Mouse (Mus musculus) limb, embryonic 14.5 days (tissue): ENCODE data around the gene Aak1. TPM values are rescaled to one million over a fixed set of nuclear protein-coding genes. Genes with fewer than 3 reads are reported as not detected.

Source experiments
- ATAC-seq: fragments of 200-750 bp; cut with Nextera tagmentation; 2 replicates; pipeline ENCODE4 v1.8.0; 2017; ENCODE audit warnings: low read depth, moderate number of reproducible peaks, moderate TSS enrichment; ENCODE audit not compliant: low FRiP score
- DNase-seq: peaks from one replicate; pipeline ENCODE4 v3.0.0-alpha.2; 2015; ENCODE audit warnings: low spot score
- H3K27ac ChIP-seq: fragments of 300-500 bp; sonication (generic); replicated peaks from 2 replicates; pipeline ENCODE4 v1.5.1; 2014; ENCODE audit warnings: low read depth, mild to moderate bottlenecking, low read length, moderate library complexity, mixed read lengths
- H3K27me3 ChIP-seq: fragments of 300-500 bp; sonication (generic); 2 replicates; pipeline ENCODE4 v1.6.1; 2014; ENCODE audit warnings: low read length, mixed read lengths; ENCODE audit not compliant: control insufficient read depth, insufficient read depth
- H3K36me3 ChIP-seq: fragments of 300-500 bp; sonication (generic); 2 replicates; pipeline ENCODE4 v1.6.1; 2014; ENCODE audit warnings: mild to moderate bottlenecking, low read length, moderate library complexity, mixed read lengths; ENCODE audit not compliant: control insufficient read depth, insufficient read depth
- H3K4me1 ChIP-seq: fragments of 300-500 bp; sonication (generic); 2 replicates; pipeline ENCODE4 v1.6.1; 2014; ENCODE audit warnings: antibody characterized with exemption, low read length, mixed read lengths; ENCODE audit not compliant: control insufficient read depth, insufficient read depth
- H3K4me2 ChIP-seq: fragments of 300-500 bp; sonication (generic); replicated peaks from 2 replicates; pipeline ENCODE4 v1.6.1; 2014; ENCODE audit warnings: low read depth, mild to moderate bottlenecking, low read length, moderate library complexity; ENCODE audit not compliant: severe bottlenecking
- H3K4me3 ChIP-seq: fragments of 300-500 bp; sonication (generic); replicated peaks from 2 replicates; pipeline ENCODE4 v1.5.1; 2014; ENCODE audit warnings: low read length
- H3K9ac ChIP-seq: fragments of 300-500 bp; sonication (generic); 2 replicates; pipeline ENCODE4 v1.6.1; 2014; ENCODE audit warnings: mild to moderate bottlenecking, low read depth, low read length, moderate library complexity; ENCODE audit not compliant: severe bottlenecking
- H3K9me3 ChIP-seq: fragments of 300-500 bp; sonication (generic); 2 replicates; pipeline ENCODE4 v1.6.1; 2016; ENCODE audit warnings: low read length; ENCODE audit not compliant: control insufficient read depth
- POLR2A ChIP-seq: fragments of 200-500 bp; IDR thresholded peaks from 2 replicates; pipeline ENCODE4 v1.8.0; 2012; ENCODE audit warnings: inconsistent platforms, mild to moderate bottlenecking, moderate library complexity, borderline replicate concordance; ENCODE audit not compliant: insufficient read depth, insufficient read length; ENCODE audit errors: extremely low read depth
- WGBS: fragments of 180-500 bp; shearing (Covaris S2); extraction: QIAGEN DNeasy Blood & Tissue Kit; methylation state at CpG from one replicate; pipeline ENCODE4 v1.1.7; 2014; 5-methylcytosine and 5-hydroxymethylcytosine counted together
- polyA plus RNA-seq, 2 experiments: library from polyadenylated mRNA; depleted of rRNA in 1 of 2; stranded (reverse) in 1 of 2; unstranded in 1 of 2; fragments of >200 nt; fragmentation: Nextera tagmentation in 1 of 2; extraction: Ambion mirVana in 1 of 2; gene quantifications; 2 replicates each; pipeline versions ENCODE4 v1.2.1 to v1.2.3; 2012 to 2014

Aak1 gene
- polyA plus RNA-seq, 2 experiments: 19.8 to 24.7 TPM

GRCm38 (mm10) chr6:87008887-87009286 is 159.6 kb downstream of the Aak1 start, which contains the start of gene Nfu1:
Nfu1 (plus strand) TSS chr6:87009236.
- Histone ChIP-seq H3K4me3 (peak within 1 kb of the TSS; percentile 86), H3K9me3 (no peaks in the 10 kb centered on the region), H3K36me3 (peaks cover 7% of the 10 kb centered on the region), H3K9ac (peak within 1 kb of the TSS; percentile 89), H3K4me2 (peak within 1 kb of the TSS; percentile 48), H3K27ac (peak within 1 kb of the TSS; percentile 65; the same call in 1 of the 2 replicates), H3K27me3 (no peaks in the 10 kb centered on the region), H3K4me1 (0 out of 2 replicates have a peak, but pooled peaks cover 8% of the 10 kb centered on the region)
- ATAC-seq: no peak
- DNase-seq: no peak
- 71% methylated on average over 6 of the region's 6 CpGs for WGBS
- TF ChIP-seq POLR2A: no peak

DNA sequence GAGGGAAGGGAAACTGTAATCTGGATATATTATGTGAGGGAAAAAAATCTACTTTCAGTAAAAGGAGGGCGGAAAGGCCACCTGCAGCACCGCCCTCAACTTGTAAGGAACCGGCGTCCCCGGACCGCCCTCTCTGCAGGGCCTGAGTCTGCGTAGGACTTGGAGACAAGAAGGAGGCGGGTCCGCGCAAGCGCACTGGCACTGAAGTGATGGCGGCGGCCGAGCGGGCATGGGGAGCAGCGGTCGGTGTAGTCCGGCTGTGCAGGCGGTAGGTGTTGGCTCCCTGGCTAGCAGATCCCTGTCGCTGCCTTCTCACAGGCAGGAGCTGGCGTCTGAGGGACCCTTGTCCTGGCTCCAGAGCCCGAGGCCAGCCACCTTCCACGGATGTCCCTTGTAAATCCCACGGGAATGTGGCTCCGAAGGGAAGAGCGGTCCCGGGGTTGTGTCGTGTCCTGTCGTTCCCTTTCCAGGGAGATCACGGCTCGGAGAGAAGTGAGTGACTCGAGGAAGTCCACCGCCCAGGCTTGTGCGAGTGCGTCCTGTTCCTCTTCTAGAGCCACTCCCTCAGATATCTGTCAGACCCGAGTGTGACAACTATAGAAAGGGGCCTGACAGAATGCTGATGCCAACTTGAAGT is 160.5 kb downstream of the Aak1 start:
- peak overlapping the region; percentile 48 for H3K4me2 ChIP-seq
- WGBS: under 1% methylated on average over 36 of the region's 36 CpGs

GRCm38 (mm10) chr6:87016916-87017315 is 167.6 kb downstream of the Aak1 start:
- peak; percentile 29 for DNase-seq
- no peak for ATAC-seq
- WGBS: 57% methylated on average over 4 of the region's 4 CpGs
- H3K27ac ChIP-seq: no peak overlapping the region
- TF ChIP-seq POLR2A: no peak
- H3K4me1 ChIP-seq: no peaks in the 10 kb centered on the region
- no peak overlapping the region for H3K9ac ChIP-seq
- H3K36me3 ChIP-seq: peaks cover 62% of the 10 kb centered on the region
- no peak overlapping the region for H3K4me3 ChIP-seq
- no peak overlapping the region for H3K4me2 ChIP-seq
- H3K9me3 ChIP-seq: no peaks in the 10 kb centered on the region
- no peaks in the 10 kb centered on the region for H3K27me3 ChIP-seq

More for the DNA sequence above, 160.5 kb downstream of the Aak1 start:
- peak overlapping the region; percentile 65; the same call in 1 of the 2 replicates for H3K27ac ChIP-seq
- TF ChIP-seq POLR2A: peak; percentile 74; the same call in 1 of the 2 replicates
- H3K9me3 ChIP-seq: no peaks in the 10 kb centered on the region
- 0 out of 2 replicates have a peak, but pooled peaks cover 8% of the 10 kb centered on the region for H3K4me1 ChIP-seq
- H3K4me3 ChIP-seq: peak overlapping the region; percentile 86
- no peaks in the 10 kb centered on the region for H3K27me3 ChIP-seq
- DNase-seq (peak; percentile 96), ATAC-seq (peak; percentile 96)
- peak overlapping the region; percentile 89 for H3K9ac ChIP-seq
- peaks cover 12% of the 10 kb centered on the region for H3K36me3 ChIP-seq

GRCm38 (mm10) chr6:87018874-87019273 is 169.6 kb downstream of the Aak1 start:
- TF ChIP-seq POLR2A: no peak
- Histone ChIP-seq H3K27ac (no peak overlapping the region), H3K4me2 (no peak overlapping the region), H3K4me3 (no peak overlapping the region), H3K9me3 (no peaks in the 10 kb centered on the region), H3K9ac (no peak overlapping the region), H3K36me3 (peaks cover 70% of the 10 kb centered on the region), H3K27me3 (no peaks in the 10 kb centered on the region), H3K4me1 (no peaks in the 10 kb centered on the region)
- DNase-seq: no peak
- WGBS: 90% methylated on average over 8 of the region's 8 CpGs
- no peak for ATAC-seq

DNA sequence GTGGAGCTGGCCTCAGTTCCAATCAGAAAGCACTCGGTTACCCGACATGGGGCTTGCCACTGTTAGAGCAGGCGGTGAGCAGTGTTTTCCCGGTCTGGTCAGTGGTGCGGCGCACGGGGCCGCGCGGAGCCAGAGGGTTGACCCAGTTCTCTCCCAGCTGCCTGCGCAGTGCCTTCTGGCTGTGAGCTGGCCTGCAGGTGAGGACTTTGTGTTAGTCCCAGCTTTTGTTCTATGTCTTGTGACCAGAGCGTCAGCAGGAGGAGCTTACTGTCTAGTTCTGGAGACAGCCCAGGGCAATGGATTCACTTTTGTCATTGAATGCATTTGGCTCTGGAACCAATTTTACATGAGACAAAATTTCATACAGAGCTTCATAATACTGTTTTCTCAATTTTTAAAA is 172.5 kb downstream of the Aak1 start:
- no peak overlapping the region for H3K27ac ChIP-seq
- H3K4me1 ChIP-seq: no peaks in the 10 kb centered on the region
- TF ChIP-seq POLR2A: no peak
- peaks cover 78% of the 10 kb centered on the region for H3K36me3 ChIP-seq
- no peak for DNase-seq
- 98% methylated on average over 12 of the region's 12 CpGs for WGBS
- no peak overlapping the region for H3K4me3 ChIP-seq
- no peak overlapping the region for H3K4me2 ChIP-seq
- no peaks in the 10 kb centered on the region for H3K9me3 ChIP-seq
- no peak overlapping the region for H3K9ac ChIP-seq
- H3K27me3 ChIP-seq: no peaks in the 10 kb centered on the region
- ATAC-seq: no peak
